Mouse (Mus musculus) cerebellum, postnatal 25 days (tissue): ENCODE measurements at regions not wholly inside any gene's neighbourhood (a gene's known extent, or its start where the extent isn't known, plus 50 kb on each side); places are given as distances from the start of the nearest gene placed in this dataset.

Source experiments
- DNase-seq, 2 experiments: peaks; one replicate each; pipeline ENCODE4 v3.0.0; 2021; ENCODE audit warnings: mixed read lengths in 2 of 2

- DNase-seq: no peak
These were observed 55.2 kb upstream of the Parp11 start for GRCm38 (mm10) chr6:127391258-127392011.

DNA sequence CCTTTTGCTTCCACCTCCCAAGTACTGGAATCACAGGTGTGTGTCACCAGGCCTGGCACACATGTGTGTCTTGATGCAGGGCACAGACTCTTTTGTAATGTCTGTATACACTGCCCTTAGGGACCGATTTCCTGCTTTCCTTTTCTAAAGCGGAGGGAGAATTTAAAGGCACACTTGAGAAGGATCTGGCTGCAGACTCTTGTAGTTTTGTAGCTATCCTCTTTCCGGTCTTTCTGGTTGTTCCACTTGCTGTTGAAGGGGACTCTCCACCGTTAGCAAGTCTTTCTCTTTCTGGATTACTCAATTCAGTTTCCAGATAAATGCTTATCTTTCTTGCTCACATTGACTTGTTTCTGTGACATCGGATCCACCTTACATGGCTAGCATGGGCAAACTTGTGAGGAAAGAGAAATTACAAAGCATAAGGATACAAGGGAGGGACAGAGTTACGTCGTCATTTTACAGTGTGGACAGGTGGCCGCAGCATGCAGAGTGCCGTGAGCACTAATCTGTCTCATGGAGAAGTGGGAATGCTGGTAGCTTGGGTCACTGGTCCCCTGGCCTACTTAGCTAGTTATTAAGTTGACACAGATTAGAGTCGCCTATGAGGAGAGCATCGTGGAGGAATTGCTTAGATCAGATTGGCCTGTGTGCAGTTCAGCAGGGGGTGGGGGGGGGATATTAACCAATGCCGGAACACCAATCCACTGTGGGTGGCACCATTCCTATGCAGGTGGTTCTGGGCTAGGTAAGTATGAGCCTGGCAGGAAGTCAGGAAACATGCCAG, 54.4 kb upstream of the Parp11 start:
- no peak for DNase-seq

DNA sequence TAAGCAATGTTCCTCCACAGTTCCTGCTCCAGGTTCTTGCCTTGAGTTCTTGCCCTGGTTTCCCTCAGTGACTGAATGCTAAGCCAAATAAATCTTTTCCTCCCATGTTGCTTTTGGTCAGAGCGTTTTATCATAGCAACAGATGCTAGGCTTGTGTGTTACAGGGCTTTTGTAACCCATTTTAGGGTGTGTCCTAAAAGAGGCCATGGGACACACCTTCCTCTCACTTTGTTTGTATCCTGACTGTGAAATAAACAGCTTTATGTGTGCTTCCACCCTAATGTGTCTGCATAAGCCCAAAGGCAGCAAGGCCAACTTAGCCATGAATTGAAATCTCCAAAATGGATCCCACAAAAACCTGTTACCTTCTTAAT, 53.9 kb upstream of the Parp11 start:
- DNase-seq: no peak

- DNase-seq: no peak
These were observed 52.6 kb upstream of the Parp11 start for GRCm38 (mm10) chr6:127393907-127394600.
